Mouse (Mus musculus) urinary bladder, adult 2 months (tissue): Measurements from ENCODE around the gene Slfn1. TPM values are rescaled to one million over a fixed set of nuclear protein-coding genes. Genes with fewer than 3 reads are reported as not detected.
"Not testable (repeated sequence)": the region's sequence is repeated elsewhere in the genome, so short reads cannot be mapped to it uniquely, and the experiment has no call there.

Experiments
- DNase-seq: peaks from one replicate; pipeline ENCODE4 v3.0.0; 2022; ENCODE audit warnings: low spot score
- polyA plus RNA-seq: library from polyadenylated mRNA; depleted of rRNA; stranded (reverse); fragments of >200 nt; gene quantifications from 2 replicates; pipeline ENCODE4 v1.2.3, GENCODE M21; 2012; rRNA removed

Slfn1 gene
- 1.1 and 1.7 TPM in 2 replicates for polyA plus RNA-seq

- DNase-seq, result no peak
These were observed at the start of gene Slfn1 for GRCm38 (mm10) chr11:83116597-83117227. Gene Slfn1 (plus strand): TSS chr11:83116849.

- no peak for DNase-seq
These were observed 48.5 kb upstream of the Slfn1 start for GRCm38 (mm10) chr11:83067982-83068694.

GRCm38 (mm10) chr11:83070321-83070970 is 46.2 kb upstream of the Slfn1 start:
- no peak for DNase-seq

GRCm38 (mm10) chr11:83077714-83078422 is 38.8 kb upstream of the Slfn1 start:
- no peak for DNase-seq

- DNase-seq, result no peak
These were observed 38.1 kb upstream of the Slfn1 start for GRCm38 (mm10) chr11:83078423-83079140.

- no peak for DNase-seq
These were observed 37.0 kb upstream of the Slfn1 start for GRCm38 (mm10) chr11:83079487-83080199.

- no peak for DNase-seq
These were observed 33.7 kb upstream of the Slfn1 start for GRCm38 (mm10) chr11:83082741-83083473.

GRCm38 (mm10) chr11:83084161-83084560 is 32.5 kb upstream of the Slfn1 start:
- DNase-seq, result no peak

GRCm38 (mm10) chr11:83084761-83085160 is 31.9 kb upstream of the Slfn1 start:
- DNase-seq, result no peak

GRCm38 (mm10) chr11:83115138-83115537 is 1.5 kb upstream of the Slfn1 start:
- DNase-seq, result no peak

- DNase-seq, result no peak
These were observed 1.4 kb downstream of the Slfn1 start for GRCm38 (mm10) chr11:83118056-83118455.

GRCm38 (mm10) chr11:83121131-83121685 is 4.6 kb downstream of the Slfn1 start:
- DNase-seq, result no peak

- DNase-seq, result no peak
These were observed 6.5 kb downstream of the Slfn1 start for GRCm38 (mm10) chr11:83123198-83123597.

- no peak for DNase-seq
These were observed 8.3 kb downstream of the Slfn1 start for GRCm38 (mm10) chr11:83124906-83125305.

GRCm38 (mm10) chr11:83125633-83126032 is 9.0 kb downstream of the Slfn1 start:
- DNase-seq, result not testable (repeated sequence)

- not testable (repeated sequence) for DNase-seq
These were observed 20.6 kb downstream of the Slfn1 start for GRCm38 (mm10) chr11:83137253-83137652.

- not testable (repeated sequence) for DNase-seq
These were observed 32.3 kb downstream of the Slfn1 start for GRCm38 (mm10) chr11:83148939-83149338.
